Mouse (Mus musculus): ENCODE data around the gene Allc.

DNA sequence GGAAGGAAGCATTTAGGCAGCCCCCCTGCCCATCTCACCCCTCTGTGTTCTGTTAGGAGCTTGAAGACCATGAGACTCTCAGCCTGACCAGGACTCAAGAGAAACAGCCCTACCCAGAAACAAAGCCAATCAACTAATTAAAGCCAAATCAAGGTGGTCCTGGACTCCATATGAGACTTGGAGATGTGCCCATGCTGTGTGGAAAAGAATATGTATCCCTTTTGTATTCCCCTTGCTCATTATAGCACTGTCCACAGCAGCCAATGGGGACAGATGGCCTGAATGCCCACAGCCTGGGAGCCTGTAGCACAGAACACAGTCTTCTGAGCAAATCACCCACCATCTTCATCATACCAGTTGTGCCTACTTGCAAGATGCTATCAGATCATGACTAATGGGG lies 14.5 kb upstream of the Allc start:
- TF ChIP-seq CTCF (IDR thresholded peaks at IDR 0.05; ENCODE audit: borderline replicate concordance, insufficient read depth, low read length) (no peak), POLR2A (IDR thresholded peaks at IDR 0.05; ENCODE audit: low read depth, low read length) (no peak)

Measured in embryonic fibroblast, embryonic 13.5 days (primary cell).